Mouse (Mus musculus) right cerebral cortex, postnatal 25 days (tissue): ENCODE data around the gene Agap2.

Source experiments
- DNase-seq: peaks from one replicate; pipeline ENCODE4 v3.0.0; 2022

Gene Agap2

GRCm38 (mm10) chr10:127078001-127078676 lies 3.1 kb downstream of the Agap2 start:
- DNase-seq, result peak; percentile 61

GRCm38 (mm10) chr10:127078677-127079575 lies 3.8 kb downstream of the Agap2 start:
- DNase-seq, result peak; percentile 60

- DNase-seq, result peak; percentile 54
These were observed 4.7 kb downstream of the Agap2 start for GRCm38 (mm10) chr10:127079665-127080391.

- peak; percentile 70 for DNase-seq
These were observed 6.1 kb downstream of the Agap2 start for GRCm38 (mm10) chr10:127080901-127081780.

GRCm38 (mm10) chr10:127081996-127082620 lies 7.0 kb downstream of the Agap2 start:
- DNase-seq, result no peak

GRCm38 (mm10) chr10:127083292-127083914 lies 8.3 kb downstream of the Agap2 start:
- DNase-seq, result no peak

GRCm38 (mm10) chr10:127083915-127084306 lies 8.8 kb downstream of the Agap2 start:
- DNase-seq, result no peak

GRCm38 (mm10) chr10:127085052-127085451 lies 10.0 kb downstream of the Agap2 start:
- DNase-seq, result no peak

GRCm38 (mm10) chr10:127085633-127086032 lies 10.5 kb downstream of the Agap2 start:
- DNase-seq, result no peak

- peak; percentile 55 for DNase-seq
These were observed 15.7 kb downstream of the Agap2 start for GRCm38 (mm10) chr10:127090560-127091411.

GRCm38 (mm10) chr10:127091507-127092396 lies 16.7 kb downstream of the Agap2 start:
- DNase-seq, result peak; percentile 60

- DNase-seq, result no peak
These were observed 17.7 kb downstream of the Agap2 start for GRCm38 (mm10) chr10:127092742-127093141.

GRCm38 (mm10) chr10:127094382-127094802 lies 19.3 kb downstream of the Agap2 start:
- DNase-seq, result no peak

GRCm38 (mm10) chr10:127098514-127098913 lies 23.4 kb downstream of the Agap2 start:
- DNase-seq, result no peak

GRCm38 (mm10) chr10:127099191-127099590 lies 24.1 kb downstream of the Agap2 start:
- no peak for DNase-seq

- DNase-seq, result no peak
These were observed 24.8 kb downstream of the Agap2 start for GRCm38 (mm10) chr10:127099868-127100267.

- no peak for DNase-seq
These were observed 25.3 kb downstream of the Agap2 start for GRCm38 (mm10) chr10:127100414-127100813.

GRCm38 (mm10) chr10:127101151-127101550 lies 26.1 kb downstream of the Agap2 start:
- no peak for DNase-seq

GRCm38 (mm10) chr10:127103631-127104030 lies 28.5 kb downstream of the Agap2 start:
- no peak for DNase-seq
